Mouse (Mus musculus) CD8-positive naive resting alpha-beta T cell, adult 2 months (primary cell): ENCODE results near the gene Ccdc141.

Experiments
- DNase-seq, 2 experiments: peaks; one replicate each; pipeline ENCODE4 v3.0.0; 2022; ENCODE audit warnings: low read depth in 2 of 2, low spot score in 2 of 2

Ccdc141 gene

GRCm38 (mm10) chr2:76982391-76983145 is 187.9 kb downstream of the Ccdc141 start, which contains the start of gene Ttn:
Ttn (minus strand) TSS chr2:76982547.
- DNase-seq = no peak

DNA sequence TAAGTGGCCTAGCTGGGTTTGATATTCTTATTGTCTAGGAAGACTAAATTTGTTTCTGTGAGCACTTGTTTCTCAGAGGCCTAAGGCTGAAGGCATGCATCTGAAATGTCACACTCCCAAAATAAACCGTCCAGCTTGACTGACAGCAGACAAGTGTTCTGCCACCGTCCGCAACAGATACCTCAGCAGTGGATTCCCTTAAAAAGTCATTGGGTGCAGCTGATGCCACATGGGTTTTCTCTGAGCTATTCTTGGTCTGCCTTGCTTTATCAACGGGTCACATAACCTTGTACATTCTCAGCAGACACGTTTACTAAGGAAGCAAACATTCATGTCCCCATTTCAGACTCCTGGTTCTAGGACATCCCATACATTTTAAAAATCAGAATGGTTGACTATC is 188.7 kb downstream of the Ccdc141 start:
- no peak for DNase-seq

DNA sequence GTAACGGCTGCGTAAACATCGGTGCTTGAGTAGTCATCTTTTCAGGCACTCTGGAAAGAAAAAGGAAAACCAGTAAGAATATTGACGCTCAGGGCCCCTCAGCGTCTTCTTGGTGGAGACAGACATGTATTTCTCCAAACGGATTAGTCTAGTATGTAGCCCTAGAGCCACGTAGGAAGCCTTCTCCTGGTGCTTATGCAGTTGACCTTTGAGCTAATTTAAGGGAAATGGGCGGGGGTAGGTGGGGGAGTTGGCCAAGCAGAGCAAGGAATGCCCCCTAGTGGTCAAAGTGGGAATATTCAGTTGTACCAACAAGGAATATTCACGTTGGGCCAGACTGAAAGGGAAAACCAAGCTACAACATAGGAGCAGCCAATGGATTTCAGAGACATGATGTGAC is 190.3 kb downstream of the Ccdc141 start:
- DNase-seq = no peak

DNA sequence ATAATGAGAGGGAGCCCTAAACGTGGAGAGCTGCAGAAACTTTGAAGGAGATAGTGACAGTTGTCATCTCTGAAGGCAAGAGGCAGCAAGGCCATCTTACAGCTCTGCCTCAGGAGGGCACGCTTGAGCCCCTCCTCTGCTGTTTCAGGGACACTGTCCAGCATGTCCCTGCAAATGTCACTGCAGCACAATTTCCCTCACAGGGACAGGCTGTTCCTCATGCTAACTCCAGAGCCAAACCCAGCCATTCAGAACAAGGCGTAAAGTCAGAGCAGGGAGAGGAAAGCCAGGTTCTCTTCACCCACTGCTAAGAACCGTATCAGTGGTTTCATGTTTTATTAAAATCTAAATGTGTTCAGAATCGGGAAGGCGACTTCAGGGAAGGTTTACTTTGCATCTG is 192.8 kb downstream of the Ccdc141 start:
- no peak for DNase-seq

DNA sequence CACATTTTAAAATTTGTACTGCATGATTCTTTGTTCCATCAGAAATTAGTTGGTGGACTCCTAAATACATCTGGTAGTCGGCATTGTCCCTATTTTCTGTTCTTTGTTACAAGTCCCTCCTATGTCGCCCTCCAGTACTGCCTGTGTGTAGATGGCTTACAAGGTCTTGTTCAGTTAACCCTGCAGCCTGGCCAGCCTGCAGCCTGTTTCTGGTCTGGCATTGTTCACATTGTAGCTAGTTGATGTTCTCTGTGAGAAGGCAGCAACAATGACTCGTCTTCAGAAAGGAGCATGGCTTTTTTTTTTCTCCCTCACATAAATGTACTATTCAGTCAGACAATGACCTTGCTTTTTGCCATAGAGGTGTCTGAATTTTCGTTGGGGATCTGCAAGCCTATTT is 198.4 kb downstream of the Ccdc141 start:
- DNase-seq = no peak

DNA sequence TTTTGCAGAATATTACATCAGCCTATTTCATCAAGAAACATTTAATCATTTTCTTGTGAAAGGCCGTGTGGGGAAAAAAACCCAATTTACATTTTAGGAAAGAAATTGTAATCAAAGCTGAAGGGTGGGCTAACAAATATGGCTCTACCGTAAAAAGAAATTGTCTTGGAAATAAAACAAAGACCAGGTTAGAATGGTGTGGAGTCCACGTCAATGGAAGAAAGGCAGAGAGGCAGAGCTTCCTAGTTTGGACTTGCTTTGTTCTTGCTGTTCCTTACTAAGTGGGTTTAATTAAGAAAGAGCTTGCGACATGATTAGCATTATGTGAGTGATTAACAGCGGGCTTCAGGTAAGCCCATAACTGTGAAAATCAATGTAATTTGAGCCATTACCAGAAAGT is 199.4 kb downstream of the Ccdc141 start:
- no peak for DNase-seq

DNA sequence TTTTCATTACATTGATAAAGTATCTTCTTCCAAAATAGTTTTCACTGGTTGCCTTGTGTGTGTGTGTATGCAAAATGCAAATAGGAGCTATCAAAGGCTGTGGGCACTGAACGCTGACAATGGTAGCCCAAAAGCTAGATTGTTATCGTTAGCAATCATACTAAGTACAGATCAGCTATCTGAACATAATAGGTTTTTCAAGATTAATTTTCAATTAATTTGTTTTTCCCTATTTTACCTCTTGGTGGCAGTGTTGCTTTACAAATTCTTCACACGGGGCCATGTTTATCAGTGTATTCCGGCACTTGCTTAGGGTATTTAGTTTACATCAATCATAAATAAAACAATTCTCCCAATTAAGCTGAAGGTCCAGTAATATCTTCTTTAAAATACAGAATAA is 199.8 kb downstream of the Ccdc141 start:
- no peak for DNase-seq

DNA sequence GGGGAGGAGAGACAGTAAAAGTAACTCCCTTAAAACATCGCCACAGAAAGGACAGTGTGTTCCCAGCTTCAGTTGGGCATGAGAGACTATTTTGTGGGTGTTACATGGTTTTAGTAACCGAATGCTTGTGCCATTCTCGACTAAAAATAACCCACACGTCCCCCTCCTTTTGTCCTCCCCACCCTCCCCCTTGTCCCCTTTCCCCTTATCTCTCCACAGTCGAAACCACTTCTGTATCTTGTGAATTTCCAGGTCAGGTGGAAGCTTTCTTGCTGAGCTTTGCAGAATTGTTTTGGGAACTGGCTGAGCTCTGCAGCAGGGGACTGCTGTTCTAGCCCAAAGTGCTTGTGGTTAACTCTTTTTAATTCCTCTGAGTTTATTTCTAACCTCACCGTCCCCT is 200.2 kb downstream of the Ccdc141 start:
- no peak for DNase-seq

DNA sequence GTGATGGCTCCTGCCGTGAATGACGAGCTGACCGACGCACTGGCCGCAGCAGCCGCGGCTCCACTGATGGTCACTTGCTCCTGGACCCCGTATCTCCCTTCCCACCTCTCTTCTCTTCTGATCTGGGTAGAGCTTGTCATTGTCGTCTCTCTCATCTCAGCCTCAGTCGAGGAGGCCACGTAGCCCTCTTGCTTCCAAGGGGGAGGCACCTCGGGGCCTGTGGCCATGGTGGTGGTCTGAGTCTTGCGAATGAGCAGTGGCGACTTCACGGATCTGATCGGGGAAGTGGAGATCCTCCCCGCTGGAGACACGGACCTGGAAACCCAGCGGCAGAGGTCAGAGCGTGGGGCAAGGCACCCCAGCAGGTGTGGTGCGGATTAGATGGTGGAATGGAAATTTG is 200.8 kb downstream of the Ccdc141 start:
- no peak for DNase-seq

GRCm38 (mm10) chr2:76968919-76969318 is 201.5 kb downstream of the Ccdc141 start:
- no peak for DNase-seq

DNA sequence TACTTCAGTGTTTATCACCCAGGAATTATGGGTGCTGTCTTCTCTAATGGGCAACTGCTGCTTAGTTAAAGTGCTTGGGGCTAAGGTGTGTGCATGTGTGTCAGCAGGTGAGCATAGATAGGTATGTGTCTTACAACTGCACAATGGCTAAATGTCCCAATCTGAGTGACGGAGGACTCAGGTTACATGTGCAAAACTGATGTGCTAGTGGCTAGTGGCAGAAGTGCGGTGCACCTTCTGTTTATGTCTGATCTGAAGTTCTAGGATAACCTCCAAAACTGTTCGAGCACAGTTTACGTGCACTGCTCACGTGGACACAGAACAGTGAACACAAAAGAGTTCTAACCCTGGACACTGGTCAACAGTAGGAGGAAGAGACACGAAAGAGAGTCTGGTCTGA is 203.9 kb downstream of the Ccdc141 start:
- no peak for DNase-seq

DNA sequence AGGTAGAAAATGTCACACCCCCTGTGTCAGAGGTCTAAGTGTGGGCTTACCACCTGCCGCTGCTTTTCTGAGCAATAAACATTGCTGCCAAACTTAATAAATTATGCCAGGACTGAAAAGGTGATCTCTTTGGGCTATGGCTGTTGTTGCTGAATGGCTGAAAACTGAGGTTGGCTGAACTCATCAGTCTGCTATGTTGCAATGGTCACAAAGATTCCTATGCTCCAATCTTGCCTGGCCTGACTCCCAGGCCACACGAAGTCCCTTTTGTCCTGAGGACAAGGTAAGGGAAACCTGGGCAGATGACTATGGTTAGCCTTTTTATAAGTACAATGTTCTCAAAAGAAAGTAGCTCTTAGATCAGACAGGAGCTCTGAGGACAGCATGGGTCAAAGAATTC is 204.4 kb downstream of the Ccdc141 start:
- DNase-seq = no peak

DNA sequence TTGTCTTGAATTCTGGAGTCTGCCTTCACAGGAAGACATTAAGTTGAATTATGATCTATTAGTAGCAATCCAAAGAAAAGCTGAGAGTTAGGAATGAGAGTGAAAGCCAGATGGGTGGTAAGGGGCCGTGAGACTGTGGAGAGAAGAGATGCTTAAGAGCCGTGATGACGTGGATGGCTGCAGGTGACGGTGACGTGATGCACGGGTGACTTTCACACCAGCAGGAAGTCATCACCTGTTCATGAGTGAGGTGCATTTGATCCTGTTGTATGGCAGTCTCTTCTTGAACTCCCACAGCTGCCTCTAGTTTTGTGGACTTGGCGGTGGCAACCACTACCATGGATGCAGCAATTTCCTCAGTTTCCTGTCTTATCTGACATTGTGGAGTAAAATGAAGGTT is 204.9 kb downstream of the Ccdc141 start:
- DNase-seq = no peak

DNA sequence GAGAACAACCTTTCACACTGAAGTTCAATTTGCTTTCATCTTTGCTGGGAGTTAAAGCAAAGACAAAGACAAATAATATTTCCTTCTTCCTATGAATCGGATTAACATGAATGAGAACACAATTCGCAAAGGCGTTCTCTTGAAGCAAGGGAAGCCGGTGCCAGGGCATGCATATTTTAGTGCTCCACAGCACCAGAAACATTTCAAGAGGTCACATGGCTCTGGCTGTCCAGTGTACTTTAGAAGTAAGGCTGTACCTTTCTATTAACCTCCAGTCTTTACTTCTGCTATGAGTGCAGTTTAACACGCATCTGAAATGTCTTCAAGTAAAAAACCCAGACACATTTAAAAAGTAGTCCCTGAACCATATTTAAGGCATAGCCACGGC is 208.4 kb downstream of the Ccdc141 start:
- no peak for DNase-seq

- DNase-seq = no peak
Measured at GRCm38 (mm10) chr2:76961420-76962044, 208.9 kb downstream of the Ccdc141 start.
